Mouse (Mus musculus): ENCODE results near the gene 2310033P09Rik. TPM values are rescaled to one million over a fixed set of nuclear protein-coding genes. Genes with fewer than 3 reads are reported as not detected.

2310033P09Rik gene
- polyA plus RNA-seq, 1 experiment from 2014 or later, result 32.9 TPM

- Histone ChIP-seq H3K9me3 (ENCODE audit: low read depth, low read length) (no peaks in the 10 kb centered on the region), H3K4me3 (ENCODE audit: low read depth, low read length) (no peak overlapping the region), H3K4me1 (ENCODE audit: insufficient read depth) (no peaks in the 10 kb centered on the region), H3K27ac (ENCODE audit: low read depth) (no peak overlapping the region), H3K9ac (no peak overlapping the region), H3K27me3 (ENCODE audit: insufficient read depth, low read length) (peaks cover 4% of the 10 kb centered on the region; the same call in 1 of the 2 replicates), H3K4me2 (no peak overlapping the region), H3K36me3 (ENCODE audit: insufficient read depth) (no peaks in the 10 kb centered on the region)
- 48% methylated on average over 10 of the region's 10 CpGs for WGBS
- ATAC-seq (ENCODE audit: insufficient read depth), result no peak
- no peak for TF ChIP-seq CTCF (IDR thresholded peaks at IDR 0.05; ENCODE audit: low read depth)
- DNase-seq, result no peak
Observed at GRCm38 (mm10) chr11:59248101-59248500, 40.0 kb downstream of the 2310033P09Rik start.

- no peak for TF ChIP-seq CTCF (IDR thresholded peaks at IDR 0.05; ENCODE audit: low read depth)
- H3K9me3 ChIP-seq (ENCODE audit: low read depth, low read length), result no peaks in the 10 kb centered on the region
- DNase-seq (no peak), ATAC-seq (ENCODE audit: insufficient read depth) (no peak)
- H3K4me2 ChIP-seq, result no peak overlapping the region
- H3K4me1 ChIP-seq (ENCODE audit: insufficient read depth), result peaks cover 6% of the 10 kb centered on the region; the same call in 1 of the 2 replicates
- H3K4me3 ChIP-seq (ENCODE audit: low read depth, low read length), result no peak overlapping the region
- H3K36me3 ChIP-seq (ENCODE audit: insufficient read depth), result no peaks in the 10 kb centered on the region
- peaks cover 14% of the 10 kb centered on the region for H3K27me3 ChIP-seq (ENCODE audit: insufficient read depth, low read length)
- WGBS, result 61% methylated on average over 7 of the region's 7 CpGs
- no peak overlapping the region for H3K9ac ChIP-seq
- no peak overlapping the region for H3K27ac ChIP-seq (ENCODE audit: low read depth)
Observed at GRCm38 (mm10) chr11:59259647-59260046, 51.5 kb downstream of the 2310033P09Rik start.

Other genes starting within 250 kb of the 2310033P09Rik start
- 17.2 and 18.2 TPM in 2 replicates for gene Trim11, start 230.2 kb upstream of the 2310033P09Rik start, polyA plus RNA-seq (2014; fragmentation: Nextera tagmentation; extraction: Ambion mirVana)
- gene Obscn, start 71.9 kb upstream of the 2310033P09Rik start, polyA plus RNA-seq (2014; fragmentation: Nextera tagmentation; extraction: Ambion mirVana), result 0.14 and 1.4 TPM in 2 replicates
- 1.9 and 2.2 TPM in 2 replicates for gene Iba57, start 44.6 kb upstream of the 2310033P09Rik start, polyA plus RNA-seq (2014; fragmentation: Nextera tagmentation; extraction: Ambion mirVana)
- gene Gjc2, start 25.1 kb upstream of the 2310033P09Rik start, polyA plus RNA-seq (2014; fragmentation: Nextera tagmentation; extraction: Ambion mirVana), result 0.16 and 0.34 TPM in 2 replicates
- 140 and 141 TPM in 2 replicates for gene Guk1, start 16.1 kb upstream of the 2310033P09Rik start, polyA plus RNA-seq (2014; fragmentation: Nextera tagmentation; extraction: Ambion mirVana)
- gene Mrpl55, start 5.8 kb upstream of the 2310033P09Rik start, polyA plus RNA-seq (2014; fragmentation: Nextera tagmentation; extraction: Ambion mirVana), result 89.9 and 100 TPM in 2 replicates
- 687 and 693 TPM in 2 replicates for gene Arf1, start 19.9 kb downstream of the 2310033P09Rik start, polyA plus RNA-seq (2014; fragmentation: Nextera tagmentation; extraction: Ambion mirVana)
- not detected in 2 replicates for gene Wnt3a, start 82.4 kb downstream of the 2310033P09Rik start, polyA plus RNA-seq (2014; fragmentation: Nextera tagmentation; extraction: Ambion mirVana)
- gene Wnt9a, start 98.6 kb downstream of the 2310033P09Rik start, polyA plus RNA-seq (2014; fragmentation: Nextera tagmentation; extraction: Ambion mirVana), result 1.1 and 1.5 TPM in 2 replicates
- gene Prss38, start 167.3 kb downstream of the 2310033P09Rik start, polyA plus RNA-seq (2014; fragmentation: Nextera tagmentation; extraction: Ambion mirVana), result not detected in 2 replicates
- gene Jmjd4, start 241.7 kb downstream of the 2310033P09Rik start, polyA plus RNA-seq (2014; fragmentation: Nextera tagmentation; extraction: Ambion mirVana), result 11.5 and 11.7 TPM in 2 replicates
- 87.3 and 97.4 TPM in 2 replicates for gene Snap47, start 242.9 kb downstream of the 2310033P09Rik start, polyA plus RNA-seq (2014; fragmentation: Nextera tagmentation; extraction: Ambion mirVana)